Mouse (Mus musculus) midbrain, embryonic 12.5 days (tissue): ENCODE results near the gene Fam20b. TPM values are rescaled to one million over a fixed set of nuclear protein-coding genes. Genes with fewer than 3 reads are reported as not detected.

Experiments
- ATAC-seq: fragments of 200-750 bp; cut with Nextera tagmentation; 2 replicates; pipeline ENCODE4 v1.8.0; 2017; ENCODE audit warnings: low read depth, moderate TSS enrichment, moderate library complexity; ENCODE audit not compliant: low FRiP score
- H3K27ac ChIP-seq: fragments of 300-500 bp; sonication (generic); replicated peaks from 2 replicates; pipeline ENCODE4 v1.5.1; 2016; ENCODE audit warnings: mild to moderate bottlenecking
- H3K27me3 ChIP-seq: fragments of 300-500 bp; sonication (generic); 2 replicates; pipeline ENCODE4 v1.6.1; 2016; ENCODE audit warnings: mild to moderate bottlenecking
- H3K36me3 ChIP-seq: fragments of 300-500 bp; sonication (generic); 2 replicates; pipeline ENCODE4 v1.6.1; 2016
- H3K4me1 ChIP-seq: fragments of 300-500 bp; sonication (generic); 2 replicates; pipeline ENCODE4 v1.6.1; 2016
- H3K4me2 ChIP-seq: fragments of 300-500 bp; sonication (generic); replicated peaks from 2 replicates; pipeline ENCODE4 v1.6.1; 2016; ENCODE audit warnings: mild to moderate bottlenecking, moderate library complexity
- H3K4me3 ChIP-seq: fragments of 300-500 bp; sonication (generic); 2 replicates; pipeline ENCODE4 v1.5.1; 2016; ENCODE audit warnings: mild to moderate bottlenecking
- H3K9ac ChIP-seq: fragments of 300-500 bp; sonication (generic); replicated peaks from 2 replicates; pipeline ENCODE4 v1.6.1; 2016; ENCODE audit warnings: mild to moderate bottlenecking, moderate library complexity
- H3K9me3 ChIP-seq: fragments of 300-500 bp; sonication (generic); 2 replicates; pipeline ENCODE4 v1.6.1; 2016; ENCODE audit warnings: mild to moderate bottlenecking
- WGBS: fragments of 180-500 bp; shearing (Covaris S2); methylation state at CpG from one replicate; pipeline ENCODE4 v1.1.7; 2016; 5-methylcytosine and 5-hydroxymethylcytosine counted together
- polyA plus RNA-seq: library from polyadenylated mRNA; unstranded; fragments of >200 nt; fragmentation: Nextera tagmentation; extraction: Ambion mirVana; gene quantifications from 2 replicates; pipeline ENCODE4 v1.2.1, GENCODE M21; 2016

Gene Fam20b
- polyA plus RNA-seq = 27.9 and 28.5 TPM in 2 replicates

DNA sequence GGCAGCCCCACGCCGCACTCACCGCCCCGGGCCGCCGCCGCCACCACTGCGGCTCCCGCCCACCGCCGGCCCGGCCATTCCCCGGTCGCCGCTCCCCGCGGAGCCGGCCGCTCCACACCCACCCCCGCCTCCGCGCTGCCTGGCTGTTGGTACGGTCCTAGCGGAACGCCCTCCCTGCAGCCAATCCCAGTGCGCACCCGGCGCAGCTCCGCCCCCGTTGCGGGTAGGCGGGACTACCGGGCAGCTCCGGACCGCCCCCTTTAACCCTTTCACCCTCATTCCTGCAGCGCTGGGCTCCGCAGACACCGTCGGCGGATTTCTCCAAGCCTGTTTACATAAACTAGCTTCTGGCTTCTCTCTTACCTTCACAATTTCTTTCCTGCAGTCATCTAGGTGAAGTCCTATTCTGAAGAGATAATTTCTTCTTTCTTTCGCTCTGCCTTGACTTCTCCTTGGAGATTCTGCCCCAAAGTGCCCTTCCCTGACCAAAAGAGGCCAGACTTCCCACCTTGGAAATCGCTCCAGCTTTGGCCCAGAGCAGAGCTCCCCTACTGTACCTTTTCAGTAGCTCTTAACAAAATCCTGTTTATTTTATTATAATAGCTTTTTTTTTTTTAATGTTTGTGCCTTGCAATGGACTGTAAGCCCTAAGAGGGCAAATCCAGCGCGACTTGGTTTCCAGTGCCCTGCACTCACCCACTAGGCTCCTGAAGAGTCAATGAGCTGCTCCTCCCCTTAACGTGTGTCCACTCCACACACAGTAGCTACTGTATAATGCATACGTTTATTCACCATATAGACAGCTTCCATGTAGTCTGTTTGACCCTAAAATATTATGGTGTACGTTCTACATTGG, at the start of gene Fam20b:
Gene Fam20b (minus strand): TSS at position 137 of the 856 bp plus-strand sequence.
- Histone ChIP-seq H3K27ac (peak within 1 kb of the TSS; percentile 89), H3K4me1 (peaks cover 8% of the 10 kb centered on the region; the same call in 1 of the 2 replicates), H3K36me3 (no peaks in the 10 kb centered on the region), H3K4me3 (peak within 1 kb of the TSS; percentile 76), H3K9ac (peak within 1 kb of the TSS; percentile 91), H3K9me3 (no peaks in the 10 kb centered on the region), H3K27me3 (peaks cover 23% of the 10 kb centered on the region), H3K4me2 (peak within 1 kb of the TSS; percentile 71)
- under 1% methylated on average over 30 of the region's 47 CpGs for WGBS
- peak; percentile 97 for ATAC-seq

DNA sequence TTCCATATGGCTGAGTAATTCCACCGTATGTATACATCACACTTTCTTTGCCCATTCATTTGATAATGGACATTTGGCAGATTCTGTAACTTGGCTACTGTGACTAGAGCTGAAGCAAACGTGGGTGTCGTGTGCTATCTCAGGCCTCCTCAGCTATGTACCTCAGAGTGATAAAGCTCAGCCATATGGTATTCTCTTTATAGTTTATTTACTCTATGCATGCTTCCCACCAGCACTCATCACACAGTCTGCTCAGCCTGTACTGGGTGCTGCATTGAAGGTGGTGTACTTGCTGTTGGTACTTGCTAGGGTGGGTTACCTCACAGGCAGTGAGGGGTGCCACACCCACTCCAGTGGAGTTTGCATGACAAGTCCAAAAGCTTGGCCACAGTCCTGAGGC, 46.4 kb upstream of the Fam20b start:
- Histone ChIP-seq H3K9me3 (peaks cover 25% of the 10 kb centered on the region), H3K9ac (no peak overlapping the region), H3K27me3 (peaks cover 15% of the 10 kb centered on the region), H3K4me2 (no peak overlapping the region), H3K27ac (no peak overlapping the region), H3K4me1 (peaks cover 2% of the 10 kb centered on the region; the same call in 1 of the 2 replicates), H3K4me3 (no peak overlapping the region), H3K36me3 (no peaks in the 10 kb centered on the region)
- no peak for ATAC-seq
- WGBS = 90% methylated on average over 3 of the region's 3 CpGs

DNA sequence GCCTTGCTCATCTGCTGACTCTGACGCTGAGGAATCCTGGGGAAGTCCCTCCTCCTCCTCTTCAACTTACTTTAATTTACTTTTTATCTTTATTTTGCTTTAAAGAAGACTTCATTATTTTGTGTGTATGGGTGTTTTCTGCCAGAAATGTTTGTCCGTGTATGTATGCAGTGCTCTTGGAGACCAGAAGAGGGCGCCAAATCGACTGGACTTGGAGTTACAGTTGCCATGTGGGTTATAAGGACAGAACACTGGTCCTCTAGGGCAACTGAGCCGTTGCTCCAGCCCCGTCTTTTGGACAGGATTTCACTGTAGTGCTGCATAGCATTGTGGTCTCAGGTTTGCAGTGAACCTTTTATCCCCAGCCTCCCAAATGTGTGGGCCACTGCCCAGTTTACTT, 45.7 kb upstream of the Fam20b start:
- Histone ChIP-seq H3K4me3 (no peak overlapping the region), H3K27me3 (peaks cover 9% of the 10 kb centered on the region), H3K27ac (no peak overlapping the region), H3K9ac (no peak overlapping the region), H3K4me1 (peaks cover 2% of the 10 kb centered on the region; the same call in 1 of the 2 replicates), H3K4me2 (no peak overlapping the region), H3K36me3 (no peaks in the 10 kb centered on the region), H3K9me3 (peaks cover 25% of the 10 kb centered on the region)
- ATAC-seq = no peak
- WGBS = 76% methylated on average over 6 of the region's 6 CpGs

DNA sequence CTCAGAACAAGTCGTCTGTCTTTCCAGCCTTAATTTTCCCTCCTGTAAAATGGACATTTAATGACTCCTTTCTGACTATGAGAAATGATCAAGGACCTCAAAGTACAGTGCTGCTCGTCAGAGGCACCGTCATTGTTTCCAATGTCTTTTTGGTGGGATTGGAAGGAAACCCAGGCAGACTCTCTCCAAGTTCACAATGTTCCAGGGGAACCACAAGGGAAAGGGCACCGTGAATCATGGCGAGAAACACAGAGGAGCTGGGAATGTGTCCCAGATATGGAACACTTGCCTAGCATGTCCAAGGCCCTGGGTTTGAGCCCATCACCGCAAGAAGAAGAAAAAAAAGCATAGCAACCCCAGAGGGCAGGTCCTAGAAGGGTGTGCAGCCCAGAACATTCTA, 44.4 kb upstream of the Fam20b start:
- Histone ChIP-seq H3K9ac (no peak overlapping the region), H3K27me3 (peaks cover 8% of the 10 kb centered on the region; the same call in 1 of the 2 replicates), H3K27ac (no peak overlapping the region), H3K4me2 (no peak overlapping the region), H3K4me1 (peaks cover 9% of the 10 kb centered on the region; the same call in 1 of the 2 replicates), H3K36me3 (no peaks in the 10 kb centered on the region), H3K9me3 (peaks cover 25% of the 10 kb centered on the region), H3K4me3 (no peak overlapping the region)
- no peak for ATAC-seq
- WGBS = 93% methylated on average over 6 of the region's 6 CpGs

DNA sequence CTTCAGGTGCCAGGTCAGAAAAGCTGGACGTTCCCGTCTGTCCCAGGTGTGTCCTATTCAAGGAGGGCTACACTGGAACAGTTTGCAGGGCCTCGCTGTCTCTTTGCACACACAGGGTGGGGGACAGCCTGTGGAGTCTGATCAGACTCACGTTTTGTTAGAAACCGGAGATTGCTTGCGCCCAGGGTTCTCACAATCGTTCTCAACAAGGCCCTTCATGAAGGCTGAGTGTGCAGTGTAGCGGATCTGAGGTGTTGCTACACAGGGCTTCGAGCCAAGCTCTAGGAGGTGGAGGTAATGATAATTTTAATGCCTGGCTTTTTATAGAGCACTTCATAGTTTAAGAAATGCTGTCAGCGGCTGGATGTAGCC, 42.5 kb upstream of the Fam20b start:
- H3K27ac ChIP-seq = no peak overlapping the region
- H3K27me3 ChIP-seq = peaks cover 18% of the 10 kb centered on the region; the same call in 1 of the 2 replicates
- no peak for ATAC-seq

GRCm38 (mm10) chr1:156760549-156761429, 41.9 kb upstream of the Fam20b start:
- H3K4me1 ChIP-seq = peaks cover 9% of the 10 kb centered on the region; the same call in 1 of the 2 replicates
- H3K36me3 ChIP-seq = no peaks in the 10 kb centered on the region
- peaks cover 12% of the 10 kb centered on the region for H3K9me3 ChIP-seq
- ATAC-seq = 0 out of 2 replicates have a peak, but pooled peaks have one; percentile 52
- no peak overlapping the region for H3K4me2 ChIP-seq
- no peak overlapping the region for H3K27ac ChIP-seq
- H3K4me3 ChIP-seq = no peak overlapping the region
- 64% methylated on average over 13 of the region's 13 CpGs for WGBS
- H3K9ac ChIP-seq = no peak overlapping the region
- peaks cover 24% of the 10 kb centered on the region for H3K27me3 ChIP-seq

More for the DNA sequence above, 42.5 kb upstream of the Fam20b start:
- Histone ChIP-seq H3K36me3 (no peaks in the 10 kb centered on the region), H3K4me1 (peaks cover 9% of the 10 kb centered on the region; the same call in 1 of the 2 replicates), H3K4me3 (no peak overlapping the region), H3K9me3 (peaks cover 14% of the 10 kb centered on the region), H3K4me2 (no peak overlapping the region), H3K9ac (no peak overlapping the region)
- 76% methylated on average over 10 of the region's 10 CpGs for WGBS

DNA sequence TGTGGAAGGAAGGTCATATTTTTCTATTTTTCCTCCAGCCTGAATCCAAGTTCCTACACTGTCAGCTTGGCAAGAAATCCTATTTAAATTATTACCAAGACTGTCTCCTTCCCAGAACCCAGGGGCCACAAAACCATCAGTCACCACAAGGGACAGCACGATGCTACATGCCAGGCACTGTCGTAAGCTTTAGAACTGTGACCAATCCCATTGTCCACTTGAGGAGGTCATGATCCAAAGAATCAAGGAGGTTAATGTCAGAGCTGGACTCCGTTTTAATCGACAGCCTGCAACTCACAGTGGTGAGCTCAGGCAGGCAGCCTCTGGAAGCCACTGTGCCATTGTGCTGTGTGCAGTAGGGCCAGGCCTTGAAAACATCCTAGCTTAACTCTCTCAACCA, 39.4 kb upstream of the Fam20b start:
- no peak overlapping the region for H3K4me2 ChIP-seq
- no peak overlapping the region for H3K27ac ChIP-seq
- H3K4me3 ChIP-seq = no peak overlapping the region
- no peaks in the 10 kb centered on the region for H3K36me3 ChIP-seq
- 20% methylated on average over 4 of the region's 4 CpGs for WGBS
- peaks cover 30% of the 10 kb centered on the region for H3K27me3 ChIP-seq
- H3K9ac ChIP-seq = no peak overlapping the region
- H3K4me1 ChIP-seq = peaks cover 28% of the 10 kb centered on the region
- no peaks in the 10 kb centered on the region for H3K9me3 ChIP-seq
- ATAC-seq = no peak

- H3K4me3 ChIP-seq = no peak overlapping the region
- H3K4me1 ChIP-seq = peaks cover 37% of the 10 kb centered on the region
- ATAC-seq = peak; percentile 38
- 47% methylated on average over 15 of the region's 15 CpGs for whole genome bisulfite sequencing
- no peaks in the 10 kb centered on the region for H3K36me3 ChIP-seq
- H3K27me3 ChIP-seq = peaks cover 23% of the 10 kb centered on the region
- peak overlapping the region; percentile 71 for H3K27ac ChIP-seq
- H3K9me3 ChIP-seq = no peaks in the 10 kb centered on the region
- H3K4me2 ChIP-seq = peak overlapping the region; percentile 4; the same call in 1 of the 2 replicates
- no peak overlapping the region for H3K9ac ChIP-seq
Observed at GRCm38 (mm10) chr1:156754608-156755413, 35.9 kb upstream of the Fam20b start.

GRCm38 (mm10) chr1:156752990-156753389, 34.1 kb upstream of the Fam20b start:
- Histone ChIP-seq H3K9ac (no peak overlapping the region), H3K4me2 (no peak overlapping the region), H3K27ac (no peak overlapping the region), H3K27me3 (peaks cover 23% of the 10 kb centered on the region), H3K9me3 (no peaks in the 10 kb centered on the region), H3K36me3 (no peaks in the 10 kb centered on the region), H3K4me3 (no peak overlapping the region), H3K4me1 (peaks cover 30% of the 10 kb centered on the region)
- WGBS = 82% methylated on average over 7 of the region's 7 CpGs
- ATAC-seq = no peak

- peak overlapping the region; percentile 21 for H3K4me3 ChIP-seq
- H3K27me3 ChIP-seq = peaks cover 17% of the 10 kb centered on the region
- peak; percentile 68 for ATAC-seq
- H3K36me3 ChIP-seq = no peaks in the 10 kb centered on the region
- H3K9ac ChIP-seq = peak overlapping the region; percentile 49; the same call in 1 of the 2 replicates
- H3K27ac ChIP-seq = peak overlapping the region; percentile 67
- WGBS = 4% methylated on average over 21 of the region's 21 CpGs
- H3K4me1 ChIP-seq = peaks cover 30% of the 10 kb centered on the region
- no peaks in the 10 kb centered on the region for H3K9me3 ChIP-seq
- H3K4me2 ChIP-seq = peak overlapping the region; percentile 48
Observed at GRCm38 (mm10) chr1:156752020-156752724, 33.3 kb upstream of the Fam20b start.

- H3K9ac ChIP-seq = no peak overlapping the region
- H3K36me3 ChIP-seq = no peaks in the 10 kb centered on the region
- no peak overlapping the region for H3K27ac ChIP-seq
- 52% methylated on average over 4 of the region's 4 CpGs for WGBS
- no peak for ATAC-seq
- H3K27me3 ChIP-seq = peaks cover 3% of the 10 kb centered on the region
- H3K4me3 ChIP-seq = no peak overlapping the region
- H3K4me2 ChIP-seq = no peak overlapping the region
- no peaks in the 10 kb centered on the region for H3K9me3 ChIP-seq
- H3K4me1 ChIP-seq = peaks cover 30% of the 10 kb centered on the region
Observed at GRCm38 (mm10) chr1:156750261-156750660, 31.4 kb upstream of the Fam20b start.
